Mouse (Mus musculus) frontal cortex, postnatal 10 days (tissue): ENCODE data around the gene Asap2.

ENCODE experiments used
- DNase-seq, 2 experiments: peaks; one replicate each; pipeline ENCODE4 v3.0.0; 2022; ENCODE audit warnings: low spot score in 2 of 2, mixed read lengths in 1 of 2

Gene Asap2

GRCm38 (mm10) chr12:21264970-21265369 lies 274.7 kb downstream of the Asap2 start:
- DNase-seq: no peak

- no peak for DNase-seq
These were observed 275.2 kb downstream of the Asap2 start for GRCm38 (mm10) chr12:21265501-21265900.

GRCm38 (mm10) chr12:21265946-21266783 lies 275.9 kb downstream of the Asap2 start:
- peak; percentile 65 to 72 for DNase-seq

GRCm38 (mm10) chr12:21266784-21267098 lies 276.5 kb downstream of the Asap2 start:
- DNase-seq: no peak

- no peak for DNase-seq
These were observed 277.9 kb downstream of the Asap2 start for GRCm38 (mm10) chr12:21268083-21268616.

- DNase-seq: no peak
These were observed 284.2 kb downstream of the Asap2 start for GRCm38 (mm10) chr12:21274446-21274845.

- DNase-seq: no peak
These were observed 287.1 kb downstream of the Asap2 start for GRCm38 (mm10) chr12:21277352-21277864.

- DNase-seq: no peak
These were observed 294.6 kb downstream of the Asap2 start, which contains the start of gene Cpsf3 for GRCm38 (mm10) chr12:21284761-21285441. Gene Cpsf3, plus strand, starts transcription at chr12:21285391.

GRCm38 (mm10) chr12:21285508-21286242 lies 295.4 kb downstream of the Asap2 start:
- no peak for DNase-seq

- DNase-seq: peak; percentile 97 to 99
These were observed 296.0 kb downstream of the Asap2 start, which contains the start of gene Itgb1bp1 for GRCm38 (mm10) chr12:21286243-21286622. Gene Itgb1bp1, minus strand, starts transcription at chr12:21286284.

GRCm38 (mm10) chr12:21286712-21287650 lies 296.7 kb downstream of the Asap2 start:
- DNase-seq: no peak

GRCm38 (mm10) chr12:21288716-21289395 lies 298.6 kb downstream of the Asap2 start:
- no peak for DNase-seq

- no peak for DNase-seq
These were observed 299.4 kb downstream of the Asap2 start for GRCm38 (mm10) chr12:21289651-21290050.

GRCm38 (mm10) chr12:21298856-21299255 lies 308.6 kb downstream of the Asap2 start:
- DNase-seq: no peak

- DNase-seq: no peak
These were observed 311.1 kb downstream of the Asap2 start for GRCm38 (mm10) chr12:21301324-21301723.

- DNase-seq: no peak
These were observed 311.7 kb downstream of the Asap2 start for GRCm38 (mm10) chr12:21301932-21302331.

- DNase-seq: no peak
These were observed 312.1 kb downstream of the Asap2 start for GRCm38 (mm10) chr12:21302361-21302783.

- no peak for DNase-seq
These were observed 315.5 kb downstream of the Asap2 start for GRCm38 (mm10) chr12:21305741-21306140.

- no peak for DNase-seq
These were observed 316.5 kb downstream of the Asap2 start for GRCm38 (mm10) chr12:21306721-21307120.

GRCm38 (mm10) chr12:21312201-21312600 lies 321.9 kb downstream of the Asap2 start:
- no peak for DNase-seq
